Mouse (Mus musculus) brain, adult 10 weeks (tissue): ENCODE measurements around the gene Gm12666. TPM values are rescaled to one million over a fixed set of nuclear protein-coding genes. Genes with fewer than 3 reads are reported as not detected.

Experiments
- polyA plus RNA-seq: library from polyadenylated mRNA; stranded (reverse); fragments of 350-450 nt; fragmentation: Illumina TruSeq; extraction: RNeasy Lipid Tissue Mini Kit (QIAGEN cat#74804); gene quantifications from one replicate; pipeline ENCODE4 v1.2.3, GENCODE M21; 2015; ENCODE audit warnings: low read depth, low replicate concordance

Gm12666 gene
- not detected for polyA plus RNA-seq

GRCm38 (mm10) chr4:92191649-92192048, at the start of gene Gm12666:
Gm12666 (minus strand) TSS chr4:92191749.

GRCm38 (mm10) chr4:92147134-92147533, 44.4 kb downstream of the Gm12666 start, which contains the start of gene Izumo3:
Izumo3 (minus strand) TSS chr4:92147234.

Other genes with a start within 250 kb of the Gm12666 start
- not detected for gene Izumo3, start 44.5 kb downstream of the Gm12666 start, polyA plus RNA-seq